In the genomic region with DNA sequence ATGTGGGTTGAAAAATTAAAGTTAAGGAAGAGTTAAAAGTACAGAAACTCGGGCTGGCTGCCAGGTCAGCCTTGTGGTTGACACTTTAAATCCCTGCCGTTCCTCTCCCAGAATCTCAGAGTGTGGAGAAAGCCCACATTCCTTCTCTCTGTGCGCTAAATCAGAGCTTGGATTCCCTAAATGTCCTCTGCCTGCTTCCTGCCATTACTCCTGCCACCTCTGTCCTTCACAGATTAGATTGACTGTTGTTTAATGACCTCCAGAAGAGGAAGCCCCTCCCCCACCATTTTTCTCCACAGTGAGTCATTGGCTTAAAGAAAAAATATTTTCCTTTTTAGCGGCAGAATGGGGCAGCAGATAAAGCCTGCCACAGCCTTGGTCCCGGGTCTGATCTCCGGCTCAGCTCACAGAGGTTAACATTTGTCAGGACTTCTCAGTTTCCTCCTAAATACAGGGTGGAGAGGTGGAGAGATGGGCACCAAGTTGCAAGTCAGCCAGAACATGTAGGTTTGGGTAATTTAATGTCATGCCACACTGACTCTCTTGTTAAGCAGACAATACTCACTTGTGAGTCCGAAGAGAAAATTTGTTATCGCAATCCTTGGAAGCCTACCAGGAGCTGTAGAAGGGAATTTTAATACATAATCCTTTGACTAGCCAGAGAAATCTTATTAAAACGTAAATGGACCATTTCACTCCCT, we compare ENCODE assay signal across 8 mouse cellular contexts.
DNase-seq lines count a peak whose midpoint lies in the region; ATAC-seq and TF ChIP-seq lines count a peak whose summit lies in the region.

No protein-coding gene starts in this region.

- no peak overlapping the region for H3K4me3 ChIP-seq in embryonic facial prominence, embryonic 11.5 days (ENCODE audit: low read depth, low read length)
- H3K4me3 ChIP-seq in hindbrain, postnatal 0 days (ENCODE audit: low read length): no peak overlapping the region
- H3K4me3 ChIP-seq in liver, embryonic 12.5 days: no peak overlapping the region
- H3K4me3 ChIP-seq in stomach, embryonic 15.5 days (replicated peaks): no peak overlapping the region; the same call in 1 of the 2 replicates

- no peak overlapping the region for H3K9ac ChIP-seq in embryonic facial prominence, embryonic 11.5 days (replicated peaks; ENCODE audit: low read length)
- H3K9ac ChIP-seq in hindbrain, postnatal 0 days (replicated peaks; ENCODE audit: low read length): no peak overlapping the region
- H3K9ac ChIP-seq in liver, embryonic 12.5 days: no peak overlapping the region
- H3K9ac ChIP-seq in stomach, embryonic 15.5 days: no peak overlapping the region

- TF ChIP-seq CTCF in hindbrain, postnatal 0 days (IDR thresholded peaks at IDR 0.05; ENCODE audit: low read depth): no peak

- peak; percentile 83 for DNase-seq in adrenal gland, adult 2 months
- peak; percentile 56 for DNase-seq in embryonic facial prominence, embryonic 11.5 days (ENCODE audit: low spot score)
- DNase-seq in hindbrain, postnatal 0 days (ENCODE audit: low spot score): peak; percentile 28
- no peak for DNase-seq in layer of hippocampus, postnatal 14 days (ENCODE audit: low spot score in 2 of 2)
- no peak for DNase-seq in right cerebral cortex, postnatal 14 days

- peaks cover 5% of the 10 kb centered on the region; the same call in 1 of the 2 replicates for H3K4me1 ChIP-seq in embryonic facial prominence, embryonic 11.5 days (ENCODE audit: control insufficient read depth, insufficient read depth, low read length)
- H3K4me1 ChIP-seq in hindbrain, postnatal 0 days (ENCODE audit: insufficient read depth, low read length): peaks cover 13% of the 10 kb centered on the region
- peaks cover 21% of the 10 kb centered on the region for H3K4me1 ChIP-seq in liver, embryonic 12.5 days
- H3K4me1 ChIP-seq in stomach, embryonic 15.5 days: peaks cover 31% of the 10 kb centered on the region

- WGBS in embryonic facial prominence, embryonic 11.5 days: 22% methylated on average over 9 of the region's 9 CpGs
- WGBS in hindbrain, postnatal 0 days: 14% methylated on average over 9 of the region's 9 CpGs
- 19% methylated on average over 9 of the region's 9 CpGs for WGBS in liver, embryonic 12.5 days (ENCODE audit: insufficient replicate concordance)
- 8% methylated on average over 9 of the region's 9 CpGs for WGBS in stomach, embryonic 15.5 days

- H3K4me2 ChIP-seq in embryonic facial prominence, embryonic 11.5 days (ENCODE audit: low read depth, low read length): no peak overlapping the region
- H3K4me2 ChIP-seq in hindbrain, postnatal 0 days (ENCODE audit: low read depth, low read length): peak overlapping the region; percentile 40
- H3K4me2 ChIP-seq in liver, embryonic 12.5 days: no peak overlapping the region
- peak overlapping the region; percentile 40 for H3K4me2 ChIP-seq in stomach, embryonic 15.5 days

- H3K27me3 ChIP-seq in embryonic facial prominence, embryonic 11.5 days (ENCODE audit: control insufficient read depth, insufficient read depth, low read length): no peaks in the 10 kb centered on the region
- H3K27me3 ChIP-seq in hindbrain, postnatal 0 days (ENCODE audit: insufficient read depth, low read length): no peaks in the 10 kb centered on the region
- H3K27me3 ChIP-seq in liver, embryonic 12.5 days (replicated peaks): peaks cover 32% of the 10 kb centered on the region
- 0 out of 2 replicates have a peak, but pooled peaks cover 3% of the 10 kb centered on the region for H3K27me3 ChIP-seq in stomach, embryonic 15.5 days (replicated peaks)

- H3K36me3 ChIP-seq in embryonic facial prominence, embryonic 11.5 days (replicated peaks; ENCODE audit: control insufficient read depth, insufficient read depth, low read depth, low read length): no peaks in the 10 kb centered on the region
- H3K36me3 ChIP-seq in hindbrain, postnatal 0 days (ENCODE audit: insufficient read depth, low read length): no peaks in the 10 kb centered on the region
- H3K36me3 ChIP-seq in liver, embryonic 12.5 days: no peaks in the 10 kb centered on the region
- no peaks in the 10 kb centered on the region for H3K36me3 ChIP-seq in stomach, embryonic 15.5 days

- peak overlapping the region; percentile 52 for H3K27ac ChIP-seq in embryonic facial prominence, embryonic 11.5 days (replicated peaks; ENCODE audit: low read depth, low read length)
- peak overlapping the region; percentile 33 for H3K27ac ChIP-seq in hindbrain, postnatal 0 days
- peak overlapping the region; percentile 22; the same call in 1 of the 2 replicates for H3K27ac ChIP-seq in liver, embryonic 12.5 days
- peak overlapping the region; percentile 81 for H3K27ac ChIP-seq in stomach, embryonic 15.5 days

- no peaks in the 10 kb centered on the region for H3K9me3 ChIP-seq in embryonic facial prominence, embryonic 11.5 days (replicated peaks; ENCODE audit: control insufficient read depth, low read length)
- H3K9me3 ChIP-seq in hindbrain, postnatal 0 days (ENCODE audit: low read length): no peaks in the 10 kb centered on the region
- no peaks in the 10 kb centered on the region for H3K9me3 ChIP-seq in liver, embryonic 12.5 days (replicated peaks)
- no peaks in the 10 kb centered on the region for H3K9me3 ChIP-seq in stomach, embryonic 15.5 days

- ATAC-seq in embryonic facial prominence, embryonic 11.5 days (replicated peaks; ENCODE audit: insufficient number of reproducible peaks, low FRiP score, low TSS enrichment, low read depth): no peak
- no peak for ATAC-seq in hindbrain, postnatal 0 days
- no peak for ATAC-seq in liver, embryonic 12.5 days
- ATAC-seq in stomach, embryonic 15.5 days (ENCODE audit: insufficient read depth, low FRiP score, low read depth): peak; percentile 58
- no peak for ATAC-seq in activated CD4-positive, CD25-positive, alpha-beta regulatory T cell, adult 4 months

Comparison
In these comparisons a context has a peak if more than half of its experiments do, and no peak if none do; other contexts are left out.
1. DNase-seq: peak in adrenal gland, adult 2 months (single experiment), embryonic facial prominence, embryonic 11.5 days (single experiment) and hindbrain, postnatal 0 days (single experiment); none in layer of hippocampus, postnatal 14 days (0 of 2) and right cerebral cortex, postnatal 14 days (single experiment).
2. H3K27ac ChIP-seq: peak in every context shown above with its lines; median percentile 81 in stomach, embryonic 15.5 days; 52 in embryonic facial prominence, embryonic 11.5 days; 33 in hindbrain, postnatal 0 days; 22 in liver, embryonic 12.5 days.
3. H3K4me2 ChIP-seq: peak in hindbrain, postnatal 0 days (single experiment) and stomach, embryonic 15.5 days (single experiment); none in embryonic facial prominence, embryonic 11.5 days (single experiment) and liver, embryonic 12.5 days (single experiment).